Mouse (Mus musculus): Measurements from ENCODE around the gene Tet1. TPM values are rescaled to one million over a fixed set of nuclear protein-coding genes. Genes with fewer than 3 reads are reported as not detected.

Gene Tet1
- polyA plus RNA-seq, 1 experiment from 2014 or later: 39.5 TPM

- no peak overlapping the region for H3K4me2 ChIP-seq (ENCODE audit: low read length)
- H3K4me3 ChIP-seq (ENCODE audit: low read length): no peak overlapping the region
- WGBS: 83% methylated on average over 4 of the region's 4 CpGs
- no peaks in the 10 kb centered on the region for H3K9me3 ChIP-seq (ENCODE audit: control insufficient read depth, low read length)
- ATAC-seq: no peak
- no peaks in the 10 kb centered on the region for H3K4me1 ChIP-seq (ENCODE audit: control insufficient read depth, insufficient read depth, low read depth, low read length)
- no peak overlapping the region for H3K9ac ChIP-seq (ENCODE audit: low read depth, low read length)
- no peak overlapping the region for H3K27ac ChIP-seq (ENCODE audit: low read depth, low read length)
- no peaks in the 10 kb centered on the region for H3K27me3 ChIP-seq (replicated peaks; ENCODE audit: control insufficient read depth, insufficient read depth, low read length)
- H3K36me3 ChIP-seq (ENCODE audit: control insufficient read depth, insufficient read depth, low read length): peaks cover 18% of the 10 kb centered on the region
Observed at GRCm38 (mm10) chr10:62810010-62810409, 98.8 kb downstream of the Tet1 start.

GRCm38 (mm10) chr10:62808766-62809165, 100.0 kb downstream of the Tet1 start:
- Histone ChIP-seq H3K27me3 (replicated peaks; ENCODE audit: control insufficient read depth, insufficient read depth, low read length) (no peaks in the 10 kb centered on the region), H3K36me3 (ENCODE audit: control insufficient read depth, insufficient read depth, low read length) (peaks cover 11% of the 10 kb centered on the region), H3K9ac (ENCODE audit: low read depth, low read length) (no peak overlapping the region), H3K4me3 (ENCODE audit: low read length) (no peak overlapping the region), H3K4me1 (ENCODE audit: control insufficient read depth, insufficient read depth, low read depth, low read length) (no peaks in the 10 kb centered on the region), H3K27ac (ENCODE audit: low read depth, low read length) (no peak overlapping the region), H3K9me3 (ENCODE audit: control insufficient read depth, low read length) (no peaks in the 10 kb centered on the region), H3K4me2 (ENCODE audit: low read length) (no peak overlapping the region)
- ATAC-seq: no peak
- 99% methylated on average over 2 of the region's 2 CpGs for WGBS

DNA sequence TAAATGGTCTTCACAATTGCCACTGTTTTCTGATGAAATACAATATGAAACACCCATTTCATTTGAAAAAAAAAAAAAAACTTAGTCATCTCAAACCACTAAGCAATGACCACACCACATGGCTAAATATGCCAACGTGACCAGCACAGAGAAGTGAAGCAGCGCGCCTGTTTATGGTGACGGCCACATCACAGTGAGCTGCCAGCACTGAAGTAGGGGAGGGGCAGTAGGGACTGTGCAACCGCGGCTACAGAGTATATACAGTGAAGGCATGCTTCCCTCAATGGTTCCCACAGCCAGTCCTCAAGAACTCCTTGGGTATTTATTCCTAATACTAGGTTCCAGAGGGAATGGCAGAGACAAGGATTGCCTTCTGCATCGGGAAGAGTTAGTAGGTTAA, 100.5 kb downstream of the Tet1 start:
- ATAC-seq: no peak
- Histone ChIP-seq H3K4me1 (ENCODE audit: control insufficient read depth, insufficient read depth, low read depth, low read length) (no peaks in the 10 kb centered on the region), H3K27ac (ENCODE audit: low read depth, low read length) (no peak overlapping the region), H3K4me2 (ENCODE audit: low read length) (no peak overlapping the region), H3K9ac (ENCODE audit: low read depth, low read length) (no peak overlapping the region), H3K4me3 (ENCODE audit: low read length) (no peak overlapping the region), H3K27me3 (replicated peaks; ENCODE audit: control insufficient read depth, insufficient read depth, low read length) (no peaks in the 10 kb centered on the region), H3K9me3 (ENCODE audit: control insufficient read depth, low read length) (no peaks in the 10 kb centered on the region), H3K36me3 (ENCODE audit: control insufficient read depth, insufficient read depth, low read length) (peaks cover 7% of the 10 kb centered on the region)
- WGBS: 93% methylated on average over 7 of the region's 7 CpGs

- no peak for ATAC-seq
- Histone ChIP-seq H3K4me3 (ENCODE audit: low read length) (no peak overlapping the region), H3K9me3 (ENCODE audit: control insufficient read depth, low read length) (no peaks in the 10 kb centered on the region), H3K4me2 (ENCODE audit: low read length) (no peak overlapping the region), H3K36me3 (ENCODE audit: control insufficient read depth, insufficient read depth, low read length) (no peaks in the 10 kb centered on the region), H3K4me1 (ENCODE audit: control insufficient read depth, insufficient read depth, low read depth, low read length) (no peaks in the 10 kb centered on the region), H3K9ac (ENCODE audit: low read depth, low read length) (no peak overlapping the region), H3K27ac (ENCODE audit: low read depth, low read length) (no peak overlapping the region), H3K27me3 (replicated peaks; ENCODE audit: control insufficient read depth, insufficient read depth, low read length) (no peaks in the 10 kb centered on the region)
- WGBS: 81% methylated on average over 2 of the region's 2 CpGs
Observed at GRCm38 (mm10) chr10:62804106-62804505, 104.7 kb downstream of the Tet1 start.

DNA sequence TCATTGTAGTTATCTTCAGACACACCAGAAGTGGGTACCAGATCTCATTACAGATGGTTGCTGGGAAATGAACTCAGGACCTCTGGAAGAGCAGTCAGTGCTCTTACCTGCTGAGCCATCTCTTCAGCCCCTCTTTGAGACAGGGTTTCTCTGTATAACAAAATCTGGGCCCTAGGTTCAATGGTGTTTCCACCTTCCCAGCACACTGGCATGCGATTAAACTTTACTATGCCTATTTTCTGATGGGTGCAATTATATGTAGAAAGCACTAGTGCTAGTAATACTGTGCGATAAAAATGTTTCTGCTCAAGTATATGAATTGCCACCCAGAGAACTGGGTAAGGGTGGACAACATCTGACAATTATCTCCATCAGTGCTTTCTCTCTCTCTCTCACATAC, 105.5 kb downstream of the Tet1 start:
- 100% methylated on average over 2 of the region's 2 CpGs for WGBS
- no peak for ATAC-seq
- no peaks in the 10 kb centered on the region for H3K27me3 ChIP-seq (replicated peaks; ENCODE audit: control insufficient read depth, insufficient read depth, low read length)
- no peaks in the 10 kb centered on the region for H3K36me3 ChIP-seq (ENCODE audit: control insufficient read depth, insufficient read depth, low read length)
- no peak overlapping the region for H3K27ac ChIP-seq (ENCODE audit: low read depth, low read length)
- no peaks in the 10 kb centered on the region for H3K4me1 ChIP-seq (ENCODE audit: control insufficient read depth, insufficient read depth, low read depth, low read length)
- H3K4me3 ChIP-seq (ENCODE audit: low read length): no peak overlapping the region
- no peaks in the 10 kb centered on the region for H3K9me3 ChIP-seq (ENCODE audit: control insufficient read depth, low read length)
- no peak overlapping the region for H3K9ac ChIP-seq (ENCODE audit: low read depth, low read length)
- no peak overlapping the region for H3K4me2 ChIP-seq (ENCODE audit: low read length)

DNA sequence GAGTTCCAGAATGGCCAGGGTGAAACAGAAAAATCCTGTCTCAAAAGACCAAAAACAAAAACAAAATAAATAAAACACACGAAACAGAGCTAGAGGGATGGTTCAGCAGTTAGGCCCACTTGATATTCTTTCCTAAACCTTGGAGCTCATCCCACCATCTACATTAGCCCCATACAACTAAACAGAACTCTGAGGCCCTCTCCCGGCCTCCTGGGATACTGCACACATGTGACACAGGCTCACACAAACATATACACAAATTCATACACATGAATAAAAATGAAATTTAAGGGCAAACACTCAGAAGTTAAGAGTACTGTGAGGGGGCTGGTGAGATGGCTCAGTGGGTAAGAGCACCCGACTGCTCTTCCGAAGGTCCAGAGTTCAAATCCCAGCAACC, 114.6 kb downstream of the Tet1 start:
- Histone ChIP-seq H3K4me3 (ENCODE audit: low read length) (no peak overlapping the region), H3K9ac (ENCODE audit: low read depth, low read length) (no peak overlapping the region), H3K27me3 (replicated peaks; ENCODE audit: control insufficient read depth, insufficient read depth, low read length) (no peaks in the 10 kb centered on the region), H3K27ac (ENCODE audit: low read depth, low read length) (no peak overlapping the region), H3K4me1 (ENCODE audit: control insufficient read depth, insufficient read depth, low read depth, low read length) (peaks cover 7% of the 10 kb centered on the region), H3K36me3 (ENCODE audit: control insufficient read depth, insufficient read depth, low read length) (peaks cover 5% of the 10 kb centered on the region; the same call in 1 of the 2 replicates), H3K4me2 (ENCODE audit: low read length) (no peak overlapping the region), H3K9me3 (ENCODE audit: control insufficient read depth, low read length) (no peaks in the 10 kb centered on the region)
- over 99% methylated on average over 4 of the region's 4 CpGs for WGBS
- no peak for ATAC-seq

- H3K4me1 ChIP-seq (ENCODE audit: control insufficient read depth, insufficient read depth, low read depth, low read length): peaks cover 7% of the 10 kb centered on the region
- no peaks in the 10 kb centered on the region for H3K27me3 ChIP-seq (replicated peaks; ENCODE audit: control insufficient read depth, insufficient read depth, low read length)
- peaks cover 14% of the 10 kb centered on the region for H3K36me3 ChIP-seq (ENCODE audit: control insufficient read depth, insufficient read depth, low read length)
- peak overlapping the region; percentile 98 for H3K4me3 ChIP-seq (ENCODE audit: low read length)
- WGBS: 39% methylated on average over 2 of the region's 2 CpGs
- peak; percentile 4; the same call in 1 of the 2 replicates for ATAC-seq
- peak overlapping the region; percentile 62; the same call in 1 of the 2 replicates for H3K9ac ChIP-seq (ENCODE audit: low read depth, low read length)
- H3K9me3 ChIP-seq (ENCODE audit: control insufficient read depth, low read length): no peaks in the 10 kb centered on the region
- H3K4me2 ChIP-seq (ENCODE audit: low read length): peak overlapping the region; percentile 63
- peak overlapping the region; percentile 91 for H3K27ac ChIP-seq (ENCODE audit: low read depth, low read length)
Observed at GRCm38 (mm10) chr10:62793091-62793453, 115.7 kb downstream of the Tet1 start.

DNA sequence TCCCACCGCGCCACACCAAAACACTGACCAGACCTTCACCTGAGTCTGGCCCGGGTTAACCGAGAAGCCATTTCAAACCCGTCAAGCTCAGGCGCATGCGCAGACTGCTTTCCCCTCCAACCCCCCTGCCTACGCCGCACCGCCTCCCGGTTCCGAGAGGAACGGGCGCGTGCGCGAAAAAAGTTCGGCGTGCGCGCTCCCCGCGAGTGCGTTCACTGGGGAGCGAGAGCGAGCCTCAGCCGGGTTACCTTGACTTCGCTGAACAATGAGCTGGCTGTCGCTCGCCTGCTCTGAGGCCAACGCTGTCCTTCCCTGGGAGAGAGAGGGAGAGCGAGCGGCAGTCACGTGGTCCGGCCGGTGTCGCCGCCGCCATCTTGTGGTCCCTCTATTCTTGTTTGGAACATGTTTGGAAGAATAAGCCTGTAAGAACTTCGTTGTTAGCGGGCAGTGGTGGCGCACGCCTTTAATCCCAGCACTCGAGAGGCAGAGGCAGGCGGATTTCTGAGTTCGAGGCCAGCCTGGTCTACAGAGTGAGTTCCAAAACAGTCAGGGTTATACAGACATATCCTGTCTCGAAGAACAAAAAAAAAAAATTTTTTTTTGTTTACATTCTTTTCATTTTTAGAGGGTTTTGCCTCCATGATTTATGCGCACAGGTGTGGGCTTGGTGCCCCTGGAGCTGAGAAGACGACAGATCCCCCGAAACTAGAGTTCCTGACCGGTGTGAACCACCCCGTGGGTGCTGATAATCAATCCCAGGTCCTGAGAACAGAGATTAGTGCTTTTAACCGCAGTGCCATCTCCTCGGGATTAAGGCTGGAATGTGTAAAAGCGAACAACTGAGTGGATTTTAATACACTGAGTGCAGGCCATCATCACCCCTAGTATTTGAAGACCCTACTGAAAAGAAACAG, 116.4 kb downstream of the Tet1 start, which contains the start of gene Ccar1:
TSS of gene Ccar1 (minus strand) at position 110 of the 914 bp plus-strand sequence.
- 4% methylated on average over 55 of the region's 55 CpGs for WGBS
- ATAC-seq: peak; percentile 99
- no peaks in the 10 kb centered on the region for H3K9me3 ChIP-seq (ENCODE audit: control insufficient read depth, low read length)

DNA sequence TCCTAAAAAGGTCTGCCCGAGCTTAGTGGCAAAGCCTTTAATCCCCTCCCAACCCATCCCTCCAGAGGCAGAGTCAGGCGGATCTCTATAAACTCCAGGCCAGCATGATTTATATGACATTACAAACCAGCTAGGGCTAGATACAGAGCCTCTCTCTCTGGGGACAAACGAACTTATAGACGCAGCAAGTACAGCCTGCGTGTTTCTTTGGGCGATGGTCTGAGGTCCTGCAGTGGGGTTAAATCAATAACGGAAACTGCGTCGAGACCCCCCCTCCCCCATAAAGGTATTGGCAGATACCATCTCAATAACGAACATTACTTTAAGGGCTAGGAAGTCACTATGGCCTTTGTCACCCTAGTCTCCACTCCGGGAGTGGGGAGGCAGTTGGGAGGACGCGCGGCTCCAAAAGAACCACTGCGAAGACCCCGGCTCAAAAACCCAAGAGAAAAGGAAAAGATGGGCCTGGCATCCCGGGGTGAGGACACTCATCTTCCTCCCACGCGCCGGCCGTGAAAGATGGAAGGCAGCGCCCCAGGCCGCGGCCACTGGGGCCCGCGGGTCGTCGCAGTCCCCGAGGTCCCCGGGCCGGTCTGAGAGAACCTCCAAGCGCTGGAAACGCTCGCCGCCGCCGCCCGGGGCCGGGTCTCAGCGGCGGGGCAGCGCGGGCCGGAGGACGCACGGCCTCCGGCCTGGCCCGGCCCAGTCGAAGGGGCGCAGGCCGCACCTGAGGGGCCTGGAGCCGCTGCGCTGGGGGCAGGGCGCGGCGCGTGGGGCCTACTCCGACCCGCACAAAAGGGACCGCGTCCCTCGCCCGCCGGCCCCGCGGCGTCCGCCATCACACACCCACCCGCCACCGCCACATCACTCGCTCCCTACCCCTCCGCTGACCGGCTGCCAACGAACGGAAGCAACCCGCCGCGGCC, 117.3 kb downstream of the Tet1 start:
- peak overlapping the region; percentile 74 for H3K4me2 ChIP-seq (ENCODE audit: low read length)
- H3K36me3 ChIP-seq (ENCODE audit: control insufficient read depth, insufficient read depth, low read length): peaks cover 27% of the 10 kb centered on the region
- peak; percentile 78 for ATAC-seq
- no peaks in the 10 kb centered on the region for H3K27me3 ChIP-seq (replicated peaks; ENCODE audit: control insufficient read depth, insufficient read depth, low read length)
- peak overlapping the region; percentile 100 for H3K9ac ChIP-seq (ENCODE audit: low read depth, low read length)
- peak overlapping the region; percentile 91 for H3K27ac ChIP-seq (ENCODE audit: low read depth, low read length)
- WGBS: 2% methylated on average over 49 of the region's 78 CpGs
- no peaks in the 10 kb centered on the region for H3K9me3 ChIP-seq (ENCODE audit: control insufficient read depth, low read length)
- H3K4me3 ChIP-seq (ENCODE audit: low read length): peak overlapping the region; percentile 98
- H3K4me1 ChIP-seq (ENCODE audit: control insufficient read depth, insufficient read depth, low read depth, low read length): peaks cover 7% of the 10 kb centered on the region

More for the DNA sequence above, 116.4 kb downstream of the Tet1 start, which contains the start of gene Ccar1:
- peak within 1 kb of the TSS; percentile 100 for H3K9ac ChIP-seq (ENCODE audit: low read depth, low read length)
- H3K4me1 ChIP-seq (ENCODE audit: control insufficient read depth, insufficient read depth, low read depth, low read length): peaks cover 7% of the 10 kb centered on the region
- peak within 1 kb of the TSS; percentile 74 for H3K4me2 ChIP-seq (ENCODE audit: low read length)
- H3K27me3 ChIP-seq (replicated peaks; ENCODE audit: control insufficient read depth, insufficient read depth, low read length): no peaks in the 10 kb centered on the region
- peak within 1 kb of the TSS; percentile 98 for H3K4me3 ChIP-seq (ENCODE audit: low read length)
- H3K36me3 ChIP-seq (ENCODE audit: control insufficient read depth, insufficient read depth, low read length): peaks cover 20% of the 10 kb centered on the region
- H3K27ac ChIP-seq (ENCODE audit: low read depth, low read length): peak within 1 kb of the TSS; percentile 91

Data from hindbrain, embryonic 16.5 days (tissue).